Mouse (Mus musculus): ENCODE results near the gene Alox12. TPM values are rescaled to one million over a fixed set of nuclear protein-coding genes. Genes with fewer than 3 reads are reported as not detected.

The Alox12 gene
- polyA plus RNA-seq, 1 experiment from 2014 or later: 0.61 TPM

DNA sequence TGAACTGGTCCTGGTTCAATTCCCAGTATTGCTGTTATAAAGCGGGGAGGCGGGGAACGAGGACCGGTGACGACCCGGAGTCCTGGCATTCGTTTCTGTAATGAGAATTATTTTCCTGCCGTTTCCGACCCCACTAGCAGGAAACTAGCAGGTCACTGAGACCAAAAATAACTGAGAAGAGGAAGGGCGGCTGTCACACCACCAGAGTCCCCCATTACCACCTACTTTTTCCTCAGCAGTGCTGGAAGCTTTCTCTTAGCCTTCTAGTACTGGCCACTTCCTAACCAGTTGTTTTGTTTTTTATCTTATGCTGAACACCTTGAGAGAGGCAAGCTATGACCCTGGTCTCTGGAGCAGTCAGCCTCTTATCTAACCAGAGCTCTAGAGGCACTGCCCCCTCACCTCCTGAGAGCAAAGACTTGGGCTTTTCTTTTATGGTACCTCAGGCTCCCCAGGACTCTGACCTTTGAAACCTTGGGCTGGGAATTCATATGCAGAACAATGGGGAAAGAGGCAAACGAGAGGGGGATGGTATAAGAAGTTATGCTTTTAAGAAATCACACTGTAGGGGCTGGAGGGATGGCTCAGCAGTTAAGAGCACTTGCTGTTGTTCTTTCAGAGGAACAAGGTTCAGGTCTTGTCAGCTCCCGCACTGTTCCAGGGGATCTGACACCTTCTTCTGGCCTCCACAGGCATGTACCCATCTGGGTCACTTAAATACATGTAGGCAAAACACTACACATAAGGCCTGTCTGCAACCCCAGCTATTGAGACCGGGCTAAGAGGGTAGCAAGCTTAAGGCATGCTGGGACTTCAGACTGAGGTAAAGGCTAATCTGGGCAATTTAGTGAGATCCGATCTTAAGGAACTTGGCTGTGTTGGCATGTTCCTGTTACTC is 33.3 kb downstream of the Alox12 start:
- no peak for DNase-seq (ENCODE audit: low spot score)

DNA sequence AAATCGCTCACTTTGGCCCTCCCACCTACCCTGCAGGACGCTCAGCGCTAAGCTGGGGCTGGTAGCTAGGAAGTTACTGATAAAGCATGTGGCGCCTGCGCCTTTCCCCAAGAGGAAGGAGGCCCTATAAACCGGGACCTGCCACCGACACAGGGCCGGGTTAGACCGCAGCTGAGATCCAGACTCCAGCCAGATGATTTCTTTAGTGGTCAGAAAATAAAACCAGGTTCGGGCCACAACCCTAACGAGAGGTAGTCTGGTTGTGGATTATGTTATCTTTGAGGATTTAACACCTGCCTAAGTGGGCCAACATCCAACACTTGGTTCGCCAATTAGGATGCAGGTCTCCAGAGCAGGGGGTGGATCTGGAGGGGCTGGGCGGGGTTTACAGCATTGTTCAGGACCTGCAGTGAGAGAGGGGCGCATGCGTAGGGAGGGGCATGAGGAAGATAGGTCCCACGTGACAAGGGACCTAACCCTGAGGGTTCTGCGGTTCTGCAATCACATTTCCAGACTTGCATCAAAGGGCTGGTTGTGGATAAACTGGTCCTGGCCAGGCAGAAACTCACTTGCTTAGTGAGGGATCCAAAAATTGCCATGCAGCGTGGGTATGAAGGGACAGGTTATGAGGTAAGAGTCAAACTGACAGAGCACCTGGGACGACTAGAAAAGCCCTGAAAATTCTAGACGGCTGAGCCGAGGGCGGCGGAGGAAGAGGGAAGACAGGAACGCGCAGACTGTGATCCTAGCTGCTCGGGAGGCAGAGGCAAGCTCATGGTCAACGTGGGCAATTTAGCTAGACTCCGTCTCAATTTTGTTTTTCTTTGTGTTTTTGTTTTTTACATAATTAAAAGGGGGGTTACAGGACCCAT is 34.2 kb downstream of the Alox12 start, which contains the start of gene Slc16a13:
Gene Slc16a13, minus strand, starts transcription at position 334 of the 872 bp plus-strand sequence.
- DNase-seq (ENCODE audit: low spot score): peak; percentile 94

DNA sequence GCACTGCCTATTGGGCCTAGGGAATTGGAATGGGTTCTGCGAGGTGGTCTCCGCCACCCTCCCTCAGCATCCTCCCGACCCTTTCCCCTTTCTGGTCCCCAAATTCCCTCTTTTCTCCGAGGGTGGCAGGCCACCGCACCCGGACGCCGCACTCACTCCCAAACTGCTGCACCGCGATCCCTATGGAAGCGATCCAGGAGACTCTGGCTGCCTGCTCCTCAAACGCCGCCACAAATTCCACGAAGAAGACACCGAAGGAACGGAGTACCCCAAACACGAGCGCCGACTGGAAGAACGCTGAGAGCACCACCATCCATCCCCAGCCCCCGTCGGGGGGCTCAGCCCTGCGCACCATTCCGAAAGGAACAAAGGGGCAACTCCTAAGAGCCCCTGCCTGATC is 34.8 kb downstream of the Alox12 start:
- no peak for DNase-seq (ENCODE audit: low spot score)

DNA sequence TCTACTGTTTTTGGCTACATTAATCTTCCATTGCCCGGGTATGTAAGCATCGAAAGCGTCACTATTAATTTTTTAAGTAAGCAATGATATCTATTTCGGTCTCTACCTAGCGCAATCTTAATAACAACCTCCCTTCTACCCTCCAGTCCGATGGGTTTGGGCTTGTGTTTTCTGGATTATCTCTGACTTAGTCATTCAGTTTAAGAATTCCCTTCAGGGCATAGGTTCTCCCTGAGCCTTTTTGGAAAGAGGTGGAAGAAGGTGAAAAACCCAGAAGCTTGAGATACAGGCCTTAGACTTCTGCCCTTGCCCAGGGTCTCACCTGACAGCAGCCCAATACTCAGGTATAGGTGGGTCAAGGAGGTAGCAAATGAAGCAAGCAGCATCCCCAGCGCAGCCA is 35.3 kb downstream of the Alox12 start:
- no peak for DNase-seq (ENCODE audit: low spot score)

DNA sequence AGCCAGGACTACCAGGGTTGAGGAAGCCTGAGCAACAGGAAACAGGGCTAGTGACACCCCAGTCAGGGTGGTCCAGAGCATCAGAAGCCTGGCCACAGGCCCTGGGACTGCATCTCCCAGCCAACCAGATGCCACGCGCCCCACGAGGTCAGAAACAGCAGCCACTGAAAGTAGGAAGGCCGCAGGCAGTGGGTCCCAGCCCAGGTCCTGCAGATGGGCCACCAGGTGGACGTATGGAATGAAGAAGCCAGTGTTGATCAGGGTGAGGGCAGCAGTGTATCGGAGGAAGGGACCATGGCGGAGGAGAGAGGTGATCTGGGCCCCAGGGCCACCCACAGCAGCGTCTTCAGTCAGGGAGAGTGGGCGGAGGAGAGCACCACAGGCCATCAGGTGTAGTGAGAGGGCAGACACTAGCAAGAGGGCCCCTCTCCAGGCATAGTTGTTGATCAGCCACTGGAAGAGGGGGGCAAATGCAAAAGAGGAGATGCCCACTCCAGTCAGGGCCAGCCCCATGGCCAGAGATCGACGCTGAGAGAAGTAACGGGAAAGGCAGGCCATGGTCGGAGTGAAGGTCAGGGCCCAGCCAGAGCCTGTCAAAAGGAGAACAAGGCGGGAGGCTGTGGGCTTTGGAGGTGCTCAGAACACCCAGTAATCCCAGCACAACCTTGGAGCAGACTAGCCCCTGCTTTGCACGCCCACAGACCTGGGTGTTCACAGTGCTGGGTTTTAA is 36.2 kb downstream of the Alox12 start:
- no peak for DNase-seq (ENCODE audit: low spot score)

DNA sequence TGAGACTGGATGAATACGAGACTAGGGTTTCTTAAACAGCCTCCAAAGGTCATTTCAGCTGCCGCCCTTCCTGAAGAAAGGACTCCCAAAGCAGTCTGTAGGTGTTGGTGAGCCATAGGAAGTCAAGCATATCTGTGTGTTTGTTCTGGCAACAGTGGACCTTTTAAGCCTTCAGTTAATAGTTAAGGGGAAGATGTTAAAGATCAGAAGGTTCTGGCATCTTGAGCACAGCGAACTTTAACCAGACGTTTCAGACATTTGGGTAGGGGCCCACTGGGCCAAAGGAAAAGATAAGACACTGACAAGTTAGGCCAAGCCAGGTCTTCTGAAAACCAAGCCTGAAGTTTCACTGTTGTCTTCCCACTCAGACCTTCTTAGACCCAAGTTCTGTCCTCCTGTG is 37.1 kb downstream of the Alox12 start:
- DNase-seq (ENCODE audit: low spot score): no peak

DNA sequence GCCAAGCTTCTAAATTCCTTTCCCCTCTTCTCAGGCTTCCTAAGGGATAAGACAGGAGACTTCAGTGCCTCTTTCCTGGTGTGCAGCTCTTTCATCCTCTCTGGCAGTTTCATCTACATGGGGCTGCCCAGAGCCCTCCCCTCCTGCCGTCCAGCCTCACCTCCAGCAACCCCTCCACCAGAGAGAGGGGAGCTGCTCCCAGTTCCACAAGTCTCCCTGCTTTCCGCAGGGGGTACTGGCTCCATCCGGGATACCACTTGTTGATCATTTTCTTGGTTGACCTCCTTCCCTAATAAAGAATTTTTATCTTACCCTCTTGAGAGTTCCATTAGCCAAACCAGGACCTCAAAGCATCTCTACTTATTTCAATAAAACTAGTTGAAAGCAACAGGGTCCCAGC is 39.0 kb downstream of the Alox12 start:
- no peak for DNase-seq (ENCODE audit: low spot score)

DNA sequence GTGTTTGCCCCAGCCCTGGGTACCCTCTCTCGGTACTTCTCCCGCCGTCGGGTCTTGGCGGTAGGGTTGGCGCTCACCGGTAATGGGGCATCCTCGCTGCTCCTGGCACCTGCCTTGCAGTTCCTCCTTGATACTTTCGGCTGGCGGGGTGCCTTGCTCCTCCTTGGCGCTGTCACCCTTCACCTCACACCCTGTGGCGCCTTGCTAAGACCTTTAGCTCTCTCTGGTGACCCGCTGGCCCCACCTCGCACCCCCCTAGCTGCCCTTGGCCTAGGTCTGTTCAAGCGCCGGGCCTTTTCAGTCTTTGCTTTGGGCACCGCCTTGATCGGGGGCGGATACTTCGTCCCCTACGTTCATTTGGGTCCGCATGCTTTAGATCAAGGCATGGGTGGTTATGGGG is 39.9 kb downstream of the Alox12 start:
- DNase-seq (ENCODE audit: low spot score): no peak

DNA sequence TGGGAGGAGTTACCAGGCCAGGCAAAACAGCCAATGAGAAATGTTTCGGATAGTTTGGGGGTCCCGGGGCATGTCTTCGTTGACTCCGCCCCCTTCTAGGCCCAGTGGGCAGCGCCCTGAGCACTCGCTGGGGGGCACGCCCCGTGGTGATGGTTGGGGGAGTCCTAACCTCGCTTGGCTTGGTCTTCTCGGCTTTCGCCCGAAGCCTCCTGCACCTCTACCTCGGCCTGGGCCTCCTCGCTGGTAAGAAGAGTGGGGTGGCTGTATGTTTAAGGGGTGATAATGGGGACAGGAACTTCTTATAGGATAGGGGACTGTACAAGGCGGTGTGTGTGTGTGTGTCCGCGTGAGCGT is 40.3 kb downstream of the Alox12 start:
- no peak for DNase-seq (ENCODE audit: low spot score)

DNA sequence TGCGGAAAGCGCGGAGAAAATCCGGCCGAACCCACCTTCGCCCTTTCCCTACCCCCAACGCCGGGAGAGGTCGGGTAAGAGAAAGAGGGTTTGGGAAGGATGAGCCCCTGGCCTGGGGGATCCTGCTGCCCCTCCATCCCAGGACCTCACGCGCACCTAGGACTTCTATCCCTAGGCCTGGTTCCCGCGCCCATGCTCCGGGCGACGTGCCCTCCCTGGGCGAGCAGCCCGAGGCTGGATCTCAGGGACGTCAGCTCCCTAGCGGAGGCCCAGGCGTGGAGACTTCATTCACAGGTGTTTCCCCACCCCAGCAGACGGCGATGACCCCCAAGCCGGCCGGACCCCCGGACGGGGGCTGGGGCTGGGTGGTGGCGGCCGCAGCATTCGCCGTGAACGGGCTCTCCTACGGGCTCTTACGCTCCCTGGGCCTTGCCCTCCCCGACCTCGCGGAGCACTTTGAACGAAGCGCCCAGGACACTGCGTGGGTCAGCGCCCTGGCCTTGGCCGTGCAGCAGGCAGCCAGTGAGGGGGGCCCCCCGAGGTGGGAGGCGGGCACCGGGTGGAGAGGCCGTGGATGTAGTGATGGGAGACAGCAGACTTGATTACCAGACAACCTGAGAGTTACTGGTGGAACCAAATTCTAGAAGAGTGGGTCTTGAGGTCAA is 40.8 kb downstream of the Alox12 start:
- no peak for DNase-seq (ENCODE audit: low spot score)

DNA sequence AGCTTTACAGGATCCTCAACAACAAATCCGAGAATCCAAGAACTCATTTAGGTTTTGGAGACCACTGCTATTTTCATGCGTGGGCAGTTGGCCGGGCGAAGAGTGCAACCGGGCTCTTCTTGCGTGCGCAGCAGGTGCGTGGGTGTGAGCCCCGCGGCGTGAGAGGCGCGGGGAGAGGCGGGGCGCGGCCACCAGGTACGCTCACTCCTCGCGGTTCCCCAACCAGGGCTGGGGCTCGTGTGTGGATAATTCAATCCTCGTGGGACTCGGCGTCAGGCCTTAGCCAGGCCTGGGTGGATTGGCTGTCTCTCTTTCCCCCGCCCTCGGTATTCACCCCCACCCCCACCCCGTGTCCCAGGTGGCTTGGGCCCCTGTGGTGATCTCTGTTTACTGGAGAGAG is 41.4 kb downstream of the Alox12 start:
- DNase-seq (ENCODE audit: low spot score): no peak

DNA sequence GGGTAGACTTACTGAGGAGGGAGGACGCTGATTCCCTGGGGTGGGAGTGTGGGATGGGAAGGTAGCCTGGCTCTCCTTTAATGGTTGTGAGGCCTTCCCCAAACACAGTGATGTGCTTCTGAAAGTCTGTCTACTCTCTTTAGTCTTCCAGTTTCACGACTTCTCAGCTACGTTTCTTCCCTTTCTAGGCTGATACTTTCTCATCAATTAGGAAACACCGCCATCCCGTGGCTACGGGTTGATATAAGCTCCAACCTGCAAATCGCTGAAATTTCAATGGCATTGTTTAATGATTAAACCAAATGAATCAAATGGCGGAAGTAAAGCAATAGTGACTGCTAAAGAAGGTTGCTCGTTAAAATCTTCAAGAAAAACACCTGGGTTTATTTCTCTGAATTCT is 42.3 kb downstream of the Alox12 start:
- peak; percentile 51 for DNase-seq (ENCODE audit: low spot score)

DNA sequence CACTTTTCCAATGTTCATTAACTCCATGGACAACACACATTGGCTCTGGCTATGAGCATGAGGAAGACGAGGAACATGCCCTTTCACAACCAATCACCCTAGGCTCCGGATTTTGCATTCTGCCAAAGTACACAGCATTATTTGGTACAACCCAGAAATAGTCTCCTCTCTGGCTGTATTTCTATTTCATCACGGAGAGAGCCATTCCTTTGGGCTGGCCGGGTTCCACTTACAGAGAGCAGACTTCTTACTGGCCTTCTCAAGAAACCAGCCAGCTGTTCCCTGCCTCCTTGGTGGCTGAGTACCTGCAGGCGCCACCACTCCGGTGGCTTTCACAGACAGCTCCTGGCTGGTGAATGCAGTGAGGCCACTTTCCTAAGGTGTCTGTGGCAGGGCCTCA is 42.7 kb downstream of the Alox12 start, which contains the start of gene Slc16a11:
Gene Slc16a11, plus strand, starts transcription at position 330 of the 400 bp plus-strand sequence.
- DNase-seq (ENCODE audit: low spot score): no peak

DNA sequence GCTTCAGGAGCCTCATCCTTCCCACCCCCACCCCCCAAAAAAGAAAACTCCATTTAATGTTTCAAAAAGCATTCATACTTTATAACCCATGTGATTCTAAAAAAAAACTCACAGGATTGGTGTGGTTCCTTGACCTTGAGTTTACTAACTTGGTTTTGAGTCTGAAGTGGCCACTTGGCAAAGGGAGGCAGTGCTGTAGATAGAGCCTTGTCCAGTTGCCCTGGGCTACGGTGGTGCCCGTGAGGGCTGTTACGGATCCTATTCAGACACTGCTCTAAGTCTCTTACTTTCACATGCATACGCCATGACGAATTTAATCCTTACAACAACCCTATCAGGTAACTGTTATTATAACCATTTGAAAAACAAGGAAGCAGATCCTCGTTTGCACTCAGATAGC is 43.2 kb downstream of the Alox12 start:
- no peak for DNase-seq (ENCODE audit: low spot score)

DNA sequence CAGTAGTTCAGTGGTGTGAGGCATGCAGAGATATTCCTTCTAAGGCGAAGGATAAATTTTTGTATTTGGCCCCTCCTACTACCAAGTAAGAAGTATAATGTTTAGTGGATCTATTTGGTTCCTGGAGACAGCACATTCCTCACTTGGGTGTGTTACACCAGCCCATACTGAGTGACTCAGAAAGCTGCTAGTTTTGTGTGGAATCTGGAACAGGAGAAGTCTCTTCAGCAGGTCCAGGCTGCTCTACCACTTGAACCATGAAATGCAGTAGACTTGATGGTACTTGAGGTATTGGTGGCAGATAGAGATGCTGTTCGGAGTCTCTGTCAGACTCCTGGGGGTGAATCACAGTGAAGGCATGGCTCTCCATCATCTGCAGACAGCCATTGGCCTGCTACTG is 44.5 kb downstream of the Alox12 start:
- no peak for DNase-seq (ENCODE audit: low spot score)

DNA sequence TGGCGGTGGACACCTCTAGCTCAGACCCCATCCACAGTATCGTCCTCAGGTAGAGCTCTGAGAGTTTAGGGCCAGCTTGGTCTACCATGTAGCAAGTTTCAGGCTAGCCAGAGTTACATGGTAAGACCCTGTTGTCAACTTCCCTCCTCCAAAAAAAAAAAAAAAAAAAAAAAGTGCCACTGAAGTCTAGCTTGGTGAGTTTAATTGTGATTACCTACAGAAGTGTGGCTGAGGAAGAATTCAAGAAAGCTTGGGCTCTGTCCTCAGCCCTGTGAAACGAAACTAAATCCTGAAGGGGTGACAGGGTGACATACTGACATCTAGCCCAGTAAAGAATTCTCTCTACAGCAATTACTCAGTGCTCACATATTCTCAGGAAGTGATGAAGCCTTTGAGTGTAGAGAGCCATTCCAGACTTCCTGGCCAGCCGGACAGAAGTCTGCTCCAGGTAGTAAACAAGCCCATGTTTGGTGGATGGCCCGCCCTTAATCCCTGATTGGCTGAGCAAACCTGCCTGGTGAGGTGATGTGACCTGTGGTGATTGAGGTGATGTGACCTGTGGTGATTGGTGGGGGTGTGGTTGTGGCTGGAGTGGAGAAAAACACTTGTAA is 46.3 kb downstream of the Alox12 start:
- DNase-seq (ENCODE audit: low spot score): no peak

DNA sequence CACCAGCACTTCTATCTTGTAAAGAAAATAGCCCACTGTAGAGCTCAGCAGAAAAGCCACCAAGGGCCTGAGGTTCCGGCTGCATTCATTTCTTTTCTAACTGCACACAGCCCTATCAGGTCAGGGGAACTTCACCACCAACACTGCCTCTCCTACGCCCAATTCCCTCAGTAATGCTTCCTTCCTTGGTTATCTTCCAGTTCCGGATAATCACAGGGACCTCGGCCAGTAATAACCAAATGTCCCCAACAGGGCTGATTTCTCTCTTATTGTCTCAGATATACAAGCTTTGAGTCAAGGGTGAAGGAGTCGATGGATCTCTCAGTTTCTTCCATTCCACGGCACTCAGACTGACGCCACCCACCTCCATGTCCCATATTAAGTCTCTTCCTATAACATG is 47.9 kb downstream of the Alox12 start:
- no peak for DNase-seq (ENCODE audit: low spot score)

DNA sequence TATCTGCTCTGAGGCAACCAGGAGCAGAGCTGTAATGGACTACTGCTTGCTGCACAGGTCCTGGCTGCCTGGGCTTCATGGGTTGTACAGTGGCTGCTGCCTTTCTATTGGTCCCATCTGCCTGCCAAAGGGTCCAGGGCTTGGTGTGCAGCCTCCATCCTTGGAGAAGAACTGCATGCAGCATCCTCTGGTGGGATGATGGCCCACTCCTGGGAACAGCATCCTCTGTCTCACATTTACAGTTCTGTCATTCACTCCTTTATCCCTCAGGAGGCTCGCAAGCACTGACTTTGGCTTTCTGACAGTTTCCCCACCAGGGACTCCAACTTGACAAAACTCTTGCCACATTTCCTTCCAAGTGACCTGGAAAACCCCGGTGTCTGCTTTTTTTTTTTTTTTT is 48.4 kb downstream of the Alox12 start:
- no peak for DNase-seq (ENCODE audit: low spot score)

DNA sequence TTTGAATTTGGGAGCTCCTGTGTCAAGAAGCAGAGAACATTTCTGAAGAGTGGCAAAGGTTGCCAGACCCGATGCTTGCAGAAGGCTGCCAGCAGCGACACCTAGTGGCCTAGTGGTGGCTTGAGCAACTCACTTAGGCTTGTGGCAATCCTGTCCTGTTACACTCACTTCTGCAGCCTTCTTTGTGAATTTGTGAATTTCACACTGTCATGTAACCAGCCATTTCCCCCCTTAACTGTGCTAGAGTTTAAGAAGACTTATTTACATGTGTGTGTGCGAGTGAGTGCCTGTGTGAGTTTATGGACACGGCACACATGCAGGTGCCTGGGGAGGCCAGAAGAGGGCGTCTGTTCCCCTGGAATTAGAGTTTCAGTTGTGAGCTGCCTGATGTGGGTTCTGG is 53.5 kb downstream of the Alox12 start:
- peak; percentile 79 for DNase-seq (ENCODE audit: low spot score)

DNA sequence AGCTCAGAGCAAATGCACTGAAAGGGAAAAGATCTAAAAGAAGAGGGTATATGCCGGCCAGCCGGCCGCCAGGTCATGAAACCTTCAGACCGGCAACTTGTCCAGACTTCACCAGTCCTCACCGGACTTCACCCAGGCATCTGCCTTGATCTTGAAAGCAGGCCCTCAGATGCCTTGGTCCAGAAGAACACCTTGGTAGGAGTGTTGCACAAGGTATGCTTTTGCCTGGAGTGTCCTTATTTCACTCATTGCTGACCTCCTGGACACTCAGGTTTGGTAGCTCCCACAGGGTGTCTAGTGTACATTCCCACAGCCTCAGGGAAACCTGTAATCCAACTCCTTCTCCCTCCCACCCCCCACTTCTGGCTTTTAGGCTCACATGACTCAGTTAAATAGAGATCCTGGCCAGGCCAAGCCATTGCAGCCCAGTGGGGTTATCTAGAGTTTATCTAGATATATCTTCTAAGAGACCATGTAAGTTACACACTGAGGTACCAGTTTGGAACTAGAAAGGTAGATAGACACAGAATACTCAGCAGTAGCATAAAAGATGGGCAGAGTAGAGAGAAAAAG is 55.0 kb downstream of the Alox12 start:
- no peak for DNase-seq (ENCODE audit: low spot score)
